8 mouse cellular contexts compared by ENCODE assay signal in the genomic region with DNA sequence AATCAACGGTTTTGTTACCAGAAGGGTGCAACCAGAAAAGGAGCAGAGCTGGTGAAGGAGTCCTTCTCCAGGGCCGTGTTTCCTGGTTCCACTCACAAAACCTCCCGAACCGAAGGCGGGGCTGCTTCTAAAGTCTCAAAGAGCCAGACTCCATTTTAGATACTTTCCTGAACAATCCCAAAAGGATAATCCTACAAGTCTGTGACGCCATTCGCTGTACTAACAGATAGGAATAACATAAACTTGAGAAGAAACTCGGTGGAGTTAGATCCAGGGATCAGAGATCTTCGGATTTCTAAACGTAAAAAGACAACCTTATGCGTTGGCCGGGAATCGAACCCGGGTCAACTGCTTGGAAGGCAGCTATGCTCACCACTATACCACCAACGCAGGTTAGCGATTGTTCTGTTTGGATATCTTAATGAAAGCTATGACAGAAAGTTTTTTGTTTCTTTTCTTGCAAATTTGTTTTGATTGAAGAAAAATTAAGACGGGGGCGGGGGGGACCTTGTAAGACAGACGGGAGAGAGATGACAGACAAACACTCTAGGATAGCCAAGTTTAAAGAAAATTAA. TPM values are rescaled to one million over a fixed set of nuclear protein-coding genes. Genes with fewer than 3 reads are reported as not detected.
DNase-seq lines count a peak whose midpoint lies in the region; ATAC-seq and TF ChIP-seq lines count a peak whose summit lies in the region.

No protein-coding gene starts in this region.

- peaks cover 45% of the 10 kb centered on the region for H3K4me1 ChIP-seq in G1E (ENCODE audit: insufficient read depth, low read depth, low read length)
- H3K4me1 ChIP-seq in forebrain, embryonic 16.5 days (replicated peaks; ENCODE audit: control insufficient read depth, insufficient read depth, low read length), result peaks cover 6% of the 10 kb centered on the region; the same call in 1 of the 2 replicates
- peaks cover 3% of the 10 kb centered on the region; the same call in 1 of the 2 replicates for H3K4me1 ChIP-seq in lung, embryonic 14.5 days (ENCODE audit: insufficient read depth)

- DNase-seq in G1E (ENCODE audit: low spot score), result no peak
- DNase-seq in cerebellum, adult 18-20 months, result peak; percentile 84 to 91
- peak; percentile 90 to 93 for DNase-seq in heart, postnatal 36 days
- peak; percentile 82 to 93 for DNase-seq in layer of hippocampus, adult 8-10 months (ENCODE audit: low spot score in 2 of 2)
- peak; percentile 95 for DNase-seq in lung, embryonic 14.5 days
- peak; percentile 84 for DNase-seq in testis, postnatal 14 days (ENCODE audit: low spot score)

- H3K36me3 ChIP-seq in G1E (replicated peaks), result no peaks in the 10 kb centered on the region
- H3K36me3 ChIP-seq in forebrain, embryonic 16.5 days (ENCODE audit: control insufficient read depth, insufficient read depth), result no peaks in the 10 kb centered on the region
- H3K36me3 ChIP-seq in lung, embryonic 14.5 days (ENCODE audit: insufficient read depth), result no peaks in the 10 kb centered on the region

- H3K9me3 ChIP-seq in G1E (replicated peaks), result no peaks in the 10 kb centered on the region
- no peaks in the 10 kb centered on the region for H3K9me3 ChIP-seq in forebrain, embryonic 16.5 days (ENCODE audit: control insufficient read depth, low read length)
- no peaks in the 10 kb centered on the region for H3K9me3 ChIP-seq in lung, embryonic 14.5 days (ENCODE audit: low read depth, low read length)

- peak overlapping the region; percentile 88 for H3K27ac ChIP-seq in forebrain, embryonic 16.5 days (ENCODE audit: low read length)
- peak overlapping the region; percentile 80 for H3K27ac ChIP-seq in lung, embryonic 14.5 days (ENCODE audit: low read depth)

- peak overlapping the region; percentile 76 for H3K4me3 ChIP-seq in G1E (ENCODE audit: low read depth, low read length)
- H3K4me3 ChIP-seq in forebrain, embryonic 16.5 days (replicated peaks; ENCODE audit: low read length), result peak overlapping the region; percentile 79
- H3K4me3 ChIP-seq in lung, embryonic 14.5 days (ENCODE audit: low read depth, low read length), result peak overlapping the region; percentile 54

- intact Hi-C loops in heart, postnatal 36 days (cut with DNase I), result loop anchor here (5.0 kb wide), 1 partner anchor 223 kb away; no protein-coding TSS in a partner anchor

- no peak for TF ChIP-seq CTCF in G1E (IDR thresholded peaks at IDR 0.05; ENCODE audit: low read depth, low read length)
- TF ChIP-seq CTCF in lung, embryonic 14.5 days (IDR thresholded peaks at IDR 0.05; ENCODE audit: low read depth), result no peak

- H3K9ac ChIP-seq in forebrain, embryonic 16.5 days (replicated peaks; ENCODE audit: low read depth, low read length), result peak overlapping the region; percentile 61
- peak overlapping the region; percentile 49 for H3K9ac ChIP-seq in lung, embryonic 14.5 days

- under 1% methylated on average over 19 of the region's 19 CpGs for WGBS in forebrain, embryonic 16.5 days
- WGBS in lung, embryonic 14.5 days, result under 1% methylated on average over 19 of the region's 19 CpGs

- H3K4me2 ChIP-seq in forebrain, embryonic 16.5 days (ENCODE audit: low read length), result peak overlapping the region; percentile 77
- H3K4me2 ChIP-seq in lung, embryonic 14.5 days, result peak overlapping the region; percentile 87

- H3K27me3 ChIP-seq in G1E (ENCODE audit: insufficient read depth, low read length), result 0 out of 2 replicates have a peak, but pooled peaks cover 5% of the 10 kb centered on the region
- H3K27me3 ChIP-seq in forebrain, embryonic 16.5 days (replicated peaks; ENCODE audit: control insufficient read depth, insufficient read depth, low read length), result no peaks in the 10 kb centered on the region
- no peaks in the 10 kb centered on the region for H3K27me3 ChIP-seq in lung, embryonic 14.5 days (ENCODE audit: insufficient read depth, low read length)

- no peak for ATAC-seq in G1E (ENCODE audit: extremely low read depth, insufficient number of reproducible peaks, low FRiP score, poor library complexity, severe bottlenecking)
- ATAC-seq in forebrain, embryonic 16.5 days, result peak; percentile 77
- ATAC-seq in lung, embryonic 14.5 days (ENCODE audit: insufficient read depth), result peak; percentile 81
- peak; percentile 7 for ATAC-seq in neutrophil, adult 5-6 weeks (ENCODE audit: extremely low read depth, insufficient number of reproducible peaks, low FRiP score, poor library complexity, severe bottlenecking)

RNA-seq across cellular contexts. Expression of a gene that starts 24.2 kb away (rescaled TPM):
- total RNA-seq in G1E (2014; fragmentation: Nextera tagmentation) (not detected in 2 replicates), G1E (2017) (not detected in 2 replicates)
- polyA plus RNA-seq in G1E (2012), result not detected in 2 replicates
- 0.66 and 1.1 TPM in 2 replicates for polyA plus RNA-seq in forebrain, embryonic 16.5 days (2015; fragmentation: Nextera tagmentation; extraction: Ambion mirVana)
- total RNA-seq in heart, postnatal 36 days (2021), result 100 to 1,000 TPM; 261 to 293 TPM
- total RNA-seq in layer of hippocampus, adult 8-10 months (2022), result under 1 TPM in 2 of 4 experiments, not detected in 2; 0.16 to 0.22 TPM
- polyA plus RNA-seq in lung, embryonic 14.5 days (2014; fragmentation: Nextera tagmentation; extraction: Ambion mirVana), result 0.20 and 0.35 TPM in 2 replicates
- total RNA-seq in neutrophil, adult 5-6 weeks (2017), result not detected in 2 replicates

RNA-seq across cellular contexts. Expression of a gene that starts 48.7 kb away (rescaled TPM):
- not detected in 2 replicates for total RNA-seq in G1E (2014; fragmentation: Nextera tagmentation)
- 0.27 TPM in 1 of 2 replicates, not detected in the other for total RNA-seq in G1E (2017)
- polyA plus RNA-seq in G1E (2012), result not detected in 2 replicates
- polyA plus RNA-seq in forebrain, embryonic 16.5 days (2015; fragmentation: Nextera tagmentation; extraction: Ambion mirVana), result not detected in 2 replicates
- total RNA-seq in heart, postnatal 36 days (2021), result not detected
- total RNA-seq in layer of hippocampus, adult 8-10 months (2022), result not detected
- polyA plus RNA-seq in lung, embryonic 14.5 days (2014; fragmentation: Nextera tagmentation; extraction: Ambion mirVana), result not detected in 2 replicates
- total RNA-seq in neutrophil, adult 5-6 weeks (2017), result not detected in 2 replicates

RNA-seq across cellular contexts. Expression of a gene that starts 57.0 kb away (rescaled TPM):
- total RNA-seq in G1E (2014; fragmentation: Nextera tagmentation), result 1,322 and 1,463 TPM in 2 replicates
- 307 and 332 TPM in 2 replicates for total RNA-seq in G1E (2017)
- polyA plus RNA-seq in G1E (2012), result 16.1 and 19.5 TPM in 2 replicates
- 63.4 and 75.9 TPM in 2 replicates for polyA plus RNA-seq in forebrain, embryonic 16.5 days (2015; fragmentation: Nextera tagmentation; extraction: Ambion mirVana)
- total RNA-seq in heart, postnatal 36 days (2021), result 1,000 to 10,000 TPM in 1 of 2 experiments, 100 to 1,000 TPM in 1; 646 to 1,158 TPM
- 10 to 100 TPM; 23.9 to 39.1 (median 31.6) TPM for total RNA-seq in layer of hippocampus, adult 8-10 months (2022)
- polyA plus RNA-seq in lung, embryonic 14.5 days (2014; fragmentation: Nextera tagmentation; extraction: Ambion mirVana), result 77.2 and 96.5 TPM in 2 replicates
- total RNA-seq in neutrophil, adult 5-6 weeks (2017), result 1,984 and 2,044 TPM in 2 replicates

Comparison
In these comparisons a context has a peak if more than half of its experiments do, and no peak if none do; other contexts are left out.
1. RNA of a gene that starts 24.2 kb away (total RNA-seq): 261 to 293 TPM in heart, postnatal 36 days; 0.16 to 0.22 TPM in layer of hippocampus, adult 8-10 months, not detected in G1E and not detected in neutrophil, adult 5-6 weeks; every median in the first group is over 100 times any median in the second.
2. RNA of a gene that starts 57.0 kb away (total RNA-seq): 1,984 to 2,044 TPM in neutrophil, adult 5-6 weeks, 307 to 1,463 TPM in G1E and 646 to 1,158 TPM in heart, postnatal 36 days; 23.9 to 39.1 TPM in layer of hippocampus, adult 8-10 months; every median in the first group is over 4 times any median in the second.
3. Peak in every context shown above with its lines, with median percentiles within 50 percentile points of each other: H3K4me3 ChIP-seq.